Mouse (Mus musculus): Measurements from ENCODE around the gene Lrp2.

GRCm38 (mm10) chr2:69613237-69613636 lies 27.4 kb upstream of the Lrp2 start:
- TF ChIP-seq CTCF (IDR thresholded peaks at IDR 0.05; ENCODE audit: insufficient read depth, low read length) = no peak
- no peak for TF ChIP-seq POLR2A (IDR thresholded peaks at IDR 0.05; ENCODE audit: borderline replicate concordance, extremely low read depth, low read depth, low read length)

Data from lung, adult 2 months (tissue).